Mouse (Mus musculus): ENCODE measurements around the gene Sap25.

Sap25 gene

GRCm38 (mm10) chr5:137628498-137629305 lies 12.4 kb upstream of the Sap25 start, which contains the start of the genes Fbxo24, Lrch4 and Gm20605:
TSS of gene Fbxo24 (minus strand) at chr5:137629002.
TSS of gene Lrch4 (plus strand) at chr5:137629121.
TSS of gene Gm20605 (plus strand) at chr5:137629175.
- DNase-seq (ENCODE audit: low spot score in 2 of 2): peak; percentile 100

GRCm38 (mm10) chr5:137629306-137629721 lies 11.8 kb upstream of the Sap25 start:
- DNase-seq (ENCODE audit: low spot score in 2 of 2): no peak

GRCm38 (mm10) chr5:137629906-137630545 lies 11.1 kb upstream of the Sap25 start:
- DNase-seq (ENCODE audit: low spot score in 2 of 2): no peak

GRCm38 (mm10) chr5:137630602-137631001 lies 10.5 kb upstream of the Sap25 start:
- DNase-seq (ENCODE audit: low spot score in 2 of 2): no peak

GRCm38 (mm10) chr5:137631171-137631570 lies 10.0 kb upstream of the Sap25 start:
- peak in 1 of 2 experiments; percentile 55 for DNase-seq (ENCODE audit: low spot score in 2 of 2)

GRCm38 (mm10) chr5:137631591-137631990 lies 9.5 kb upstream of the Sap25 start:
- no peak for DNase-seq (ENCODE audit: low spot score in 2 of 2)

- DNase-seq (ENCODE audit: low spot score in 2 of 2): no peak
Observed at GRCm38 (mm10) chr5:137633397-137634084, 7.6 kb upstream of the Sap25 start.

GRCm38 (mm10) chr5:137639472-137639871 lies 1.7 kb upstream of the Sap25 start:
- no peak for DNase-seq (ENCODE audit: low spot score in 2 of 2)

- no peak for DNase-seq (ENCODE audit: low spot score in 2 of 2)
Observed at GRCm38 (mm10) chr5:137642886-137643285, 1.8 kb downstream of the Sap25 start.

- no peak for DNase-seq (ENCODE audit: low spot score in 2 of 2)
Observed at GRCm38 (mm10) chr5:137644484-137644883, 3.4 kb downstream of the Sap25 start.

GRCm38 (mm10) chr5:137645091-137645651 lies 4.0 kb downstream of the Sap25 start:
- no peak for DNase-seq (ENCODE audit: low spot score in 2 of 2)

- no peak for DNase-seq (ENCODE audit: low spot score in 2 of 2)
Observed at GRCm38 (mm10) chr5:137645652-137646091, 4.5 kb downstream of the Sap25 start, which contains the start of gene Irs3. TSS of gene Irs3 (minus strand) at chr5:137645714.

GRCm38 (mm10) chr5:137647827-137648601 lies 6.9 kb downstream of the Sap25 start:
- DNase-seq (ENCODE audit: low spot score in 2 of 2): no peak

GRCm38 (mm10) chr5:137649251-137649650 lies 8.1 kb downstream of the Sap25 start:
- no peak for DNase-seq (ENCODE audit: low spot score in 2 of 2)

- no peak for DNase-seq (ENCODE audit: low spot score in 2 of 2)
Observed at GRCm38 (mm10) chr5:137649669-137650571, 8.8 kb downstream of the Sap25 start.

GRCm38 (mm10) chr5:137652474-137652873 lies 11.3 kb downstream of the Sap25 start:
- DNase-seq (ENCODE audit: low spot score in 2 of 2): peak in 1 of 2 experiments; percentile 67

- DNase-seq (ENCODE audit: low spot score in 2 of 2): no peak
Observed at GRCm38 (mm10) chr5:137653366-137653765, 12.2 kb downstream of the Sap25 start.

GRCm38 (mm10) chr5:137654746-137655145 lies 13.6 kb downstream of the Sap25 start:
- no peak for DNase-seq (ENCODE audit: low spot score in 2 of 2)

GRCm38 (mm10) chr5:137656977-137657376 lies 15.8 kb downstream of the Sap25 start:
- peak; percentile 55 to 81 for DNase-seq (ENCODE audit: low spot score in 2 of 2)

Data from left cerebral cortex, adult 9 months (tissue).